Mouse (Mus musculus) limb, embryonic 10.5 days (tissue): Measurements from ENCODE around the gene Hmox2. TPM values are rescaled to one million over a fixed set of nuclear protein-coding genes. Genes with fewer than 3 reads are reported as not detected.

Source experiments
- DNase-seq: peaks from one replicate; pipeline ENCODE4 v3.0.0-alpha.2; 2017; ENCODE audit warnings: low spot score
- H3K27ac ChIP-seq: fragments of 300-500 bp; sonication (generic); 2 replicates; pipeline ENCODE4 v1.5.1; 2016; ENCODE audit warnings: mild to moderate bottlenecking
- H3K27me3 ChIP-seq: fragments of 300-500 bp; sonication (generic); 2 replicates; pipeline ENCODE4 v1.6.1; 2016; ENCODE audit warnings: low read depth, mild to moderate bottlenecking; ENCODE audit not compliant: poor library complexity, severe bottlenecking
- H3K36me3 ChIP-seq: fragments of 300-500 bp; sonication (generic); 2 replicates; pipeline ENCODE4 v1.6.1; 2016; ENCODE audit warnings: mild to moderate bottlenecking, moderate library complexity
- H3K4me1 ChIP-seq: fragments of 300-500 bp; sonication (generic); 2 replicates; pipeline ENCODE4 v1.6.1; 2016
- H3K4me3 ChIP-seq: fragments of 300-500 bp; sonication (generic); 2 replicates; pipeline ENCODE4 v1.5.1; 2016; ENCODE audit warnings: mild to moderate bottlenecking, moderate library complexity
- H3K9me3 ChIP-seq: fragments of 300-500 bp; sonication (generic); replicated peaks from 2 replicates; pipeline ENCODE4 v1.6.1; 2016; ENCODE audit warnings: mild to moderate bottlenecking
- WGBS: fragments of 180-500 bp; shearing (Covaris S2); methylation state at CpG from one replicate; pipeline ENCODE4 v1.1.7; 2016; 5-methylcytosine and 5-hydroxymethylcytosine counted together
- polyA plus RNA-seq: library from polyadenylated mRNA; unstranded; fragments of >200 nt; fragmentation: Nextera tagmentation; extraction: Ambion mirVana; gene quantifications from 2 replicates; pipeline ENCODE4 v1.2.1, GENCODE M21; 2016

Gene Hmox2
- polyA plus RNA-seq, 1 experiment from 2014 or later: 101 TPM

- H3K4me3 ChIP-seq: no peak overlapping the region
- H3K27ac ChIP-seq: no peak overlapping the region
- no peak for DNase-seq
- H3K27me3 ChIP-seq: no peaks in the 10 kb centered on the region
- H3K36me3 ChIP-seq: peaks cover 42% of the 10 kb centered on the region
- WGBS: 90% methylated on average over 3 of the region's 3 CpGs
- H3K4me1 ChIP-seq: no peaks in the 10 kb centered on the region
- no peaks in the 10 kb centered on the region for H3K9me3 ChIP-seq
These were observed 51.2 kb downstream of the Hmox2 start for GRCm38 (mm10) chr16:4777171-4777904.

GRCm38 (mm10) chr16:4777905-4778609 is 51.9 kb downstream of the Hmox2 start:
- Histone ChIP-seq H3K36me3 (peaks cover 42% of the 10 kb centered on the region), H3K27ac (no peak overlapping the region), H3K27me3 (no peaks in the 10 kb centered on the region), H3K4me3 (no peak overlapping the region), H3K9me3 (no peaks in the 10 kb centered on the region), H3K4me1 (no peaks in the 10 kb centered on the region; the same call in 1 of the 2 replicates)
- DNase-seq: no peak
- 89% methylated on average over 4 of the region's 4 CpGs for WGBS

- DNase-seq: no peak
- Histone ChIP-seq H3K9me3 (no peaks in the 10 kb centered on the region), H3K27ac (no peak overlapping the region), H3K27me3 (no peaks in the 10 kb centered on the region), H3K36me3 (peaks cover 51% of the 10 kb centered on the region), H3K4me3 (no peak overlapping the region), H3K4me1 (no peaks in the 10 kb centered on the region; the same call in 1 of the 2 replicates)
- WGBS: 94% methylated on average over 4 of the region's 4 CpGs
These were observed 52.8 kb downstream of the Hmox2 start for GRCm38 (mm10) chr16:4778940-4779339.

DNA sequence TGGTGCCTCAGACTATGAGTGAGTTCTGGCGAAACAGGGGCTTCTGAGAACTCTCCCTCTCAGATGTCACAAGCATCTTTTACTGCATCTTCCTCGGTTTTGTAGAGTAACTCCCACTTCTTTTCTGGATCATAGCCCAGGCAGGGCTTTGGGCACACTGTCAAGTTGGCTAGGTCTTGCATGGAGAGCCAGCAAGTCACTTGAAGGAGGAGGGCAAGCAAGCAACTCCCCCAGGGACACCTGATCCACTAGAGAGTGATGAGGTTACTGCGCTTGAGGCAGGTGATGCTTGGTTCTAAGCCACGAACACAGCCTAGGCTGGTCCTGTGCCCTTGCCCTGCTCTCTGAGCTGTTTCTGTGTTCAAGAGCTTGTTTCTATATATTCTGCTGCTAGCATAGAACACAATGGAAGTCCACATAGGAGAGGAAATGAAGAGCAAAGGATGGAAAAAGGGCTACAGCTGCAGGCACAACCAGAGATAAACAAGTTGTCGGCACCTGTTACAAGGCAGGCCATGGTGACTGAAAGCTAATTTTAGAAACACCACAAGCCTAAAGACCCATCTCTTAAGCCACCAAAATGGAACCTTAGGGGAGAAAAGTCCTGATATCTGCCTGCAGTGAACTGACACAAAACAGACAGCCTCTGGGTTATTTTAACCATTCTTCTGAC is 55.5 kb downstream of the Hmox2 start:
- WGBS: 91% methylated on average over 5 of the region's 5 CpGs
- DNase-seq: no peak
- Histone ChIP-seq H3K27ac (no peak overlapping the region), H3K9me3 (no peaks in the 10 kb centered on the region), H3K36me3 (peaks cover 61% of the 10 kb centered on the region), H3K4me1 (no peaks in the 10 kb centered on the region; the same call in 1 of the 2 replicates), H3K4me3 (no peak overlapping the region), H3K27me3 (no peaks in the 10 kb centered on the region)

GRCm38 (mm10) chr16:4782515-4782914 is 56.4 kb downstream of the Hmox2 start:
- Histone ChIP-seq H3K27ac (no peak overlapping the region), H3K4me3 (no peak overlapping the region), H3K4me1 (peaks cover 2% of the 10 kb centered on the region), H3K9me3 (no peaks in the 10 kb centered on the region), H3K27me3 (no peaks in the 10 kb centered on the region), H3K36me3 (peaks cover 61% of the 10 kb centered on the region)
- no peak for DNase-seq

- H3K4me1 ChIP-seq: peaks cover 23% of the 10 kb centered on the region
- 85% methylated on average over 4 of the region's 4 CpGs for WGBS
- no peaks in the 10 kb centered on the region for H3K27me3 ChIP-seq
- H3K27ac ChIP-seq: no peak overlapping the region
- H3K4me3 ChIP-seq: no peak overlapping the region
- DNase-seq: no peak
- peaks cover 42% of the 10 kb centered on the region for H3K36me3 ChIP-seq
- no peaks in the 10 kb centered on the region for H3K9me3 ChIP-seq
These were observed 59.5 kb downstream of the Hmox2 start for GRCm38 (mm10) chr16:4785706-4786105.

DNA sequence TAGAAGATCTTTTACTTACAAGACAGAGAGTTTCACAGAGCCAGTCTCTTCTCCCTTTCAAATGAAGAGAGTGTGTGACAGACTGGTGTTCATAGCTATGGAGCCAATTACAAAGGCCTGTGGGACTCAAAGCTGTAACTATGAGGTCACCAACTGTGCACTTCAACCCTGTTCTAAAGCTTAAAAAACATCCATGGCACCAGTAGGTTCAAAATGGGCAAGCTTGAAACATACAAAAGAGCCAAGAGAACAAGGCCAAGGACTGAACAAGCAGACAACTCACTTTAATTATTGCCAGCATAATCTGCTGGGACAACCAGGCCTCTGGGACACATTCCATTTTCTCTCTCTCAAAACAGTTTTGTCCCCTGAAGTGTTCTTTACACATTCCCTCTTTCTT is 62.0 kb downstream of the Hmox2 start:
- peaks cover 23% of the 10 kb centered on the region for H3K4me1 ChIP-seq
- DNase-seq: no peak
- H3K27me3 ChIP-seq: no peaks in the 10 kb centered on the region
- H3K36me3 ChIP-seq: peaks cover 32% of the 10 kb centered on the region
- H3K4me3 ChIP-seq: peak overlapping the region; percentile 73
- no peaks in the 10 kb centered on the region for H3K9me3 ChIP-seq
- no peak overlapping the region for H3K27ac ChIP-seq

DNA sequence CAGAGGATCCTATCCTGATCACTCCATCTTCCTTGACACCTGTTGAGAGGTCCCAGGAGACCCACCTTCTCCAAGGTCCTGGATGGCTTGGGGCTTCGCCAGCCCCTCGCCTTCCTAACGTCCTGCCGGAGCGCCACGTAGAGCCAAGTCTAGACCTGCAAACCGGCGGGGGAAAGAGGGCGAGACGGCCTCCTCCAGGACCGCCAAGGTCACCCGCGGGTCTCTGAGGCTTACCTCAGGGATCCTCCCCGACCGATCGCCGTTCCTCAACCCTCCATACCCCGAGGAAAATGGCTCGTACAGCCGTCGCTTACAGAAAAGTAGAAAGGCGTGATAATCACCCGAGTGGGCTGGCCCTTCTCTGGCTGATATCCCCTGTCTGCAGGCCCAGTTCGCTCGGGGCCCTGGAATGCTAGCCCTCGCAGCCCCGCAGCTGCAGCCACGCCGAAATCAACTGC is 63.2 kb downstream of the Hmox2 start:
- DNase-seq: no peak
- H3K4me3 ChIP-seq: peak overlapping the region; percentile 73
- H3K4me1 ChIP-seq: peaks cover 23% of the 10 kb centered on the region
- no peaks in the 10 kb centered on the region for H3K27me3 ChIP-seq
- H3K27ac ChIP-seq: peak overlapping the region; percentile 97
- under 1% methylated on average over 29 of the region's 29 CpGs for WGBS
- no peaks in the 10 kb centered on the region for H3K9me3 ChIP-seq
- H3K36me3 ChIP-seq: peaks cover 20% of the 10 kb centered on the region

- H3K27ac ChIP-seq: peak within 1 kb of the TSS; percentile 97
- H3K9me3 ChIP-seq: no peaks in the 10 kb centered on the region
- H3K27me3 ChIP-seq: no peaks in the 10 kb centered on the region
- DNase-seq: peak; percentile 93
- peaks cover 23% of the 10 kb centered on the region for H3K4me1 ChIP-seq
- H3K36me3 ChIP-seq: peaks cover 18% of the 10 kb centered on the region
- WGBS: under 1% methylated on average over 51 of the region's 51 CpGs
- H3K4me3 ChIP-seq: peak within 1 kb of the TSS; percentile 73
These were observed 63.8 kb downstream of the Hmox2 start, which contains the start of gene Cdip1 for GRCm38 (mm10) chr16:4789810-4790559. Gene Cdip1 (minus strand): TSS chr16:4790292.

DNA sequence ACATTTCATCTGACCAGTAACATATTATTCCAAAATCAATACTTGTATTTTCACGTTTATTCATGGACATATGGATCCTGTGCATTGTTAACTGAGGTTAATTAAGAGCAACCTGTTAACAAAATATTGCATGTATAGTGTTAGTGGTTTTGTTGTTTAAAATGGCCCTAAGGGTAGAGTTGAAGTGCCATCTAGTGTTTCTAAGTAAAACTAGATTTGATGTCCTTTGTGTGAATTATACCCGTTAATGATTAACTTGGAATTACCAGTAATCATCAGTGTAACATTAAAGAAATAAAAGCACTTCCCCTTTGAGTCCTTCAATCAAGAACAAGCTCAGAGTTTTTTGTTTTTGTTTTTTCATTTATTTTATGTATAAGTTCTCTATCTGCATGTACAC is 65.2 kb downstream of the Hmox2 start:
- no peaks in the 10 kb centered on the region for H3K27me3 ChIP-seq
- DNase-seq: no peak
- H3K4me1 ChIP-seq: peaks cover 23% of the 10 kb centered on the region
- WGBS: 79% methylated on average over 2 of the region's 2 CpGs
- H3K36me3 ChIP-seq: peaks cover 16% of the 10 kb centered on the region
- no peaks in the 10 kb centered on the region for H3K9me3 ChIP-seq
- H3K27ac ChIP-seq: no peak overlapping the region
- no peak overlapping the region for H3K4me3 ChIP-seq

DNA sequence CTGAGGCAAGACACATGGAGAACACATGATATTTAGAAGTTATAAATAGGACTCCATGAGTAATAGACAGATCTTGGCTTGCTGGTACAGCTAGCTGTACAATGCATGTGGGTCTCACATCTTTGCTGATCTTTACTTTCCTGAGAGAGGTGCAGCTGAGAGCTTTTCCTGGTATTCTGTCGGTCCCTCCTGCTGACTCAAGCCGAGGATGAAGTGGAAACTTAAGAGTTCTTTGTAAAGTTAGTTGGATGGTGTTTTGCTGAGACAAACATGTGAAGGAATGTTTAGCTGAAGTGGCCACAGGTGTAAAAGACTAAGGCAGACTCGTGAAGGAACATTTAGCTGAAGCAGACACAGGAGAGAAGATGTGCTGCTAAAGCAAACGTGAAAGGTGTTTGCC is 70.5 kb downstream of the Hmox2 start:
- Histone ChIP-seq H3K9me3 (no peaks in the 10 kb centered on the region), H3K36me3 (no peaks in the 10 kb centered on the region), H3K4me3 (no peak overlapping the region), H3K27me3 (no peaks in the 10 kb centered on the region), H3K27ac (no peak overlapping the region), H3K4me1 (no peaks in the 10 kb centered on the region)
- WGBS: 92% methylated on average over 4 of the region's 4 CpGs
- no peak for DNase-seq
